Mouse (Mus musculus) ovary, adult 18-20 months (tissue): ENCODE measurements around the gene Cdk5rap2.

Experiments
- DNase-seq: peaks from one replicate; pipeline ENCODE4 v3.0.0; 2022; ENCODE audit warnings: low spot score, mixed read lengths

Gene Cdk5rap2

GRCm38 (mm10) chr4:70409994-70410721, at the start of gene Cdk5rap2:
Gene Cdk5rap2, minus strand, starts transcription at chr4:70410443.
- DNase-seq: peak; percentile 97

GRCm38 (mm10) chr4:70452161-70452560, 41.9 kb upstream of the Cdk5rap2 start:
- no peak for DNase-seq

GRCm38 (mm10) chr4:70451750-70452149, 41.5 kb upstream of the Cdk5rap2 start:
- no peak for DNase-seq

GRCm38 (mm10) chr4:70449668-70450067, 39.4 kb upstream of the Cdk5rap2 start:
- DNase-seq: no peak

- no peak for DNase-seq
These were observed 36.5 kb upstream of the Cdk5rap2 start for GRCm38 (mm10) chr4:70446774-70447173.

GRCm38 (mm10) chr4:70420202-70420601, 10.0 kb upstream of the Cdk5rap2 start:
- no peak for DNase-seq

GRCm38 (mm10) chr4:70412126-70412525, 1.9 kb upstream of the Cdk5rap2 start:
- DNase-seq: no peak

- no peak for DNase-seq
These were observed 787 bp downstream of the Cdk5rap2 start for GRCm38 (mm10) chr4:70409456-70409855.

- DNase-seq: no peak
These were observed 8.0 kb downstream of the Cdk5rap2 start for GRCm38 (mm10) chr4:70402109-70402819.

- DNase-seq: no peak
These were observed 10.8 kb downstream of the Cdk5rap2 start for GRCm38 (mm10) chr4:70399476-70399875.

- no peak for DNase-seq
These were observed 11.2 kb downstream of the Cdk5rap2 start for GRCm38 (mm10) chr4:70399074-70399473.

- no peak for DNase-seq
These were observed 12.2 kb downstream of the Cdk5rap2 start for GRCm38 (mm10) chr4:70398088-70398487.

- DNase-seq: no peak
These were observed 13.5 kb downstream of the Cdk5rap2 start for GRCm38 (mm10) chr4:70396701-70397100.

GRCm38 (mm10) chr4:70394736-70395135, 15.5 kb downstream of the Cdk5rap2 start:
- no peak for DNase-seq

- DNase-seq: no peak
These were observed 18.4 kb downstream of the Cdk5rap2 start for GRCm38 (mm10) chr4:70391760-70392372.

GRCm38 (mm10) chr4:70391073-70391472, 19.2 kb downstream of the Cdk5rap2 start:
- DNase-seq: no peak

- no peak for DNase-seq
These were observed 24.0 kb downstream of the Cdk5rap2 start for GRCm38 (mm10) chr4:70386206-70386605.

- no peak for DNase-seq
These were observed 32.9 kb downstream of the Cdk5rap2 start for GRCm38 (mm10) chr4:70377359-70377758.

- no peak for DNase-seq
These were observed 45.0 kb downstream of the Cdk5rap2 start for GRCm38 (mm10) chr4:70365061-70365858.

GRCm38 (mm10) chr4:70361366-70361765, 48.9 kb downstream of the Cdk5rap2 start:
- DNase-seq: no peak

GRCm38 (mm10) chr4:70355659-70356350, 54.4 kb downstream of the Cdk5rap2 start:
- peak; percentile 22 for DNase-seq

GRCm38 (mm10) chr4:70354448-70354847, 55.8 kb downstream of the Cdk5rap2 start:
- no peak for DNase-seq
